Mouse (Mus musculus): ENCODE data around the gene Brpf3. TPM values are rescaled to one million over a fixed set of nuclear protein-coding genes. Genes with fewer than 3 reads are reported as not detected.

The Brpf3 gene
- polyA plus RNA-seq, 1 experiment: 34.3 TPM

- TF ChIP-seq CTCF (IDR thresholded peaks at IDR 0.05; ENCODE audit: low read depth, low read length) (no peak), POLR2A (IDR thresholded peaks at IDR 0.05; ENCODE audit: borderline replicate concordance, low read depth, low read length) (no peak)
- Histone ChIP-seq H3K27ac (ENCODE audit: insufficient read depth, low read depth, low read length) (no peak overlapping the region), H3K4me3 (ENCODE audit: insufficient read depth, low read length) (no peak overlapping the region), H3K4me1 (ENCODE audit: control insufficient read depth, insufficient read depth, low read length) (peaks cover 3% of the 10 kb centered on the region)
Measured at GRCm38 (mm10) chr17:28867381-28867780, 66.5 kb downstream of the Brpf3 start.

GRCm38 (mm10) chr17:28869412-28870110, 68.7 kb downstream of the Brpf3 start:
- Histone ChIP-seq H3K4me3 (ENCODE audit: insufficient read depth, low read length) (no peak overlapping the region), H3K4me1 (ENCODE audit: control insufficient read depth, insufficient read depth, low read length) (peaks cover 3% of the 10 kb centered on the region), H3K27ac (ENCODE audit: insufficient read depth, low read depth, low read length) (no peak overlapping the region)
- TF ChIP-seq POLR2A (IDR thresholded peaks at IDR 0.05; ENCODE audit: borderline replicate concordance, low read depth, low read length): no peak
- no peak for TF ChIP-seq CTCF (IDR thresholded peaks at IDR 0.05; ENCODE audit: low read depth, low read length)

GRCm38 (mm10) chr17:28870435-28870834, 69.5 kb downstream of the Brpf3 start:
- TF ChIP-seq POLR2A (IDR thresholded peaks at IDR 0.05; ENCODE audit: borderline replicate concordance, low read depth, low read length) (no peak), CTCF (IDR thresholded peaks at IDR 0.05; ENCODE audit: low read depth, low read length) (no peak)
- no peak overlapping the region for H3K4me3 ChIP-seq (ENCODE audit: insufficient read depth, low read length)
- H3K4me1 ChIP-seq (ENCODE audit: control insufficient read depth, insufficient read depth, low read length): peaks cover 3% of the 10 kb centered on the region
- no peak overlapping the region for H3K27ac ChIP-seq (ENCODE audit: insufficient read depth, low read depth, low read length)

GRCm38 (mm10) chr17:28871831-28872230, 70.9 kb downstream of the Brpf3 start:
- peaks cover 3% of the 10 kb centered on the region for H3K4me1 ChIP-seq (ENCODE audit: control insufficient read depth, insufficient read depth, low read length)
- H3K4me3 ChIP-seq (ENCODE audit: insufficient read depth, low read length): no peak overlapping the region
- TF ChIP-seq POLR2A (IDR thresholded peaks at IDR 0.05; ENCODE audit: borderline replicate concordance, low read depth, low read length) (no peak), CTCF (IDR thresholded peaks at IDR 0.05; ENCODE audit: low read depth, low read length) (no peak)
- H3K27ac ChIP-seq (ENCODE audit: insufficient read depth, low read depth, low read length): no peak overlapping the region

GRCm38 (mm10) chr17:28872322-28872721, 71.4 kb downstream of the Brpf3 start:
- TF ChIP-seq POLR2A (IDR thresholded peaks at IDR 0.05; ENCODE audit: borderline replicate concordance, low read depth, low read length) (no peak), CTCF (IDR thresholded peaks at IDR 0.05; ENCODE audit: low read depth, low read length) (no peak)
- H3K27ac ChIP-seq (ENCODE audit: insufficient read depth, low read depth, low read length): no peak overlapping the region
- no peak overlapping the region for H3K4me3 ChIP-seq (ENCODE audit: insufficient read depth, low read length)
- H3K4me1 ChIP-seq (ENCODE audit: control insufficient read depth, insufficient read depth, low read length): peaks cover 3% of the 10 kb centered on the region

- H3K4me1 ChIP-seq (ENCODE audit: control insufficient read depth, insufficient read depth, low read length): no peaks in the 10 kb centered on the region
- H3K4me3 ChIP-seq (ENCODE audit: insufficient read depth, low read length): no peak overlapping the region
- H3K27ac ChIP-seq (ENCODE audit: insufficient read depth, low read depth, low read length): no peak overlapping the region
- TF ChIP-seq CTCF (IDR thresholded peaks at IDR 0.05; ENCODE audit: low read depth, low read length) (no peak), POLR2A (IDR thresholded peaks at IDR 0.05; ENCODE audit: borderline replicate concordance, low read depth, low read length) (no peak)
Measured at GRCm38 (mm10) chr17:28874216-28874615, 73.3 kb downstream of the Brpf3 start.

GRCm38 (mm10) chr17:28874825-28875224, 73.9 kb downstream of the Brpf3 start:
- no peak for TF ChIP-seq POLR2A (IDR thresholded peaks at IDR 0.05; ENCODE audit: borderline replicate concordance, low read depth, low read length)
- TF ChIP-seq CTCF (IDR thresholded peaks at IDR 0.05; ENCODE audit: low read depth, low read length): no peak
- H3K4me3 ChIP-seq (ENCODE audit: insufficient read depth, low read length): no peak overlapping the region
- no peaks in the 10 kb centered on the region for H3K4me1 ChIP-seq (ENCODE audit: control insufficient read depth, insufficient read depth, low read length)
- H3K27ac ChIP-seq (ENCODE audit: insufficient read depth, low read depth, low read length): no peak overlapping the region

GRCm38 (mm10) chr17:28875316-28875715, 74.4 kb downstream of the Brpf3 start:
- Histone ChIP-seq H3K27ac (ENCODE audit: insufficient read depth, low read depth, low read length) (no peak overlapping the region), H3K4me3 (ENCODE audit: insufficient read depth, low read length) (no peak overlapping the region), H3K4me1 (ENCODE audit: control insufficient read depth, insufficient read depth, low read length) (no peaks in the 10 kb centered on the region)
- TF ChIP-seq CTCF (IDR thresholded peaks at IDR 0.05; ENCODE audit: low read depth, low read length) (no peak), POLR2A (IDR thresholded peaks at IDR 0.05; ENCODE audit: borderline replicate concordance, low read depth, low read length) (no peak)

- no peak overlapping the region for H3K4me3 ChIP-seq (ENCODE audit: insufficient read depth, low read length)
- no peaks in the 10 kb centered on the region for H3K4me1 ChIP-seq (ENCODE audit: control insufficient read depth, insufficient read depth, low read length)
- H3K27ac ChIP-seq (ENCODE audit: insufficient read depth, low read depth, low read length): no peak overlapping the region
- TF ChIP-seq POLR2A (IDR thresholded peaks at IDR 0.05; ENCODE audit: borderline replicate concordance, low read depth, low read length) (no peak), CTCF (IDR thresholded peaks at IDR 0.05; ENCODE audit: low read depth, low read length) (no peak)
Measured at GRCm38 (mm10) chr17:28876331-28876730, 75.4 kb downstream of the Brpf3 start.

GRCm38 (mm10) chr17:28876821-28877220, 75.9 kb downstream of the Brpf3 start:
- no peaks in the 10 kb centered on the region for H3K4me1 ChIP-seq (ENCODE audit: control insufficient read depth, insufficient read depth, low read length)
- no peak for TF ChIP-seq POLR2A (IDR thresholded peaks at IDR 0.05; ENCODE audit: borderline replicate concordance, low read depth, low read length)
- TF ChIP-seq CTCF (IDR thresholded peaks at IDR 0.05; ENCODE audit: low read depth, low read length): peak; percentile 50
- no peak overlapping the region for H3K27ac ChIP-seq (ENCODE audit: insufficient read depth, low read depth, low read length)
- no peak overlapping the region for H3K4me3 ChIP-seq (ENCODE audit: insufficient read depth, low read length)
